Mouse (Mus musculus) liver, embryonic 11.5 days (tissue): Measurements from ENCODE around the gene Zfp36l1. TPM values are rescaled to one million over a fixed set of nuclear protein-coding genes. Genes with fewer than 3 reads are reported as not detected.

Source experiments
- ATAC-seq: fragments of 200-750 bp; cut with Nextera tagmentation; replicated peaks from 2 replicates; pipeline ENCODE4 v1.8.0; 2017; ENCODE audit warnings: moderate number of reproducible peaks, mild to moderate bottlenecking, moderate TSS enrichment, moderate library complexity; ENCODE audit not compliant: low FRiP score
- DNase-seq: peaks from one replicate; pipeline ENCODE4 v3.0.0-alpha.2; 2017; ENCODE audit warnings: low spot score
- H3K27ac ChIP-seq: fragments of 300-500 bp; sonication (generic); 2 replicates; pipeline ENCODE4 v1.5.1; 2014; ENCODE audit warnings: mild to moderate bottlenecking, low read depth, low read length, control low read depth
- H3K27me3 ChIP-seq: fragments of 300-500 bp; sonication (generic); replicated peaks from 2 replicates; pipeline ENCODE4 v1.6.1; 2014; ENCODE audit warnings: low read length, mixed read lengths; ENCODE audit not compliant: control insufficient read depth, insufficient read depth
- H3K36me3 ChIP-seq: fragments of 300-500 bp; sonication (generic); 2 replicates; pipeline ENCODE4 v1.6.1; 2014; ENCODE audit warnings: mild to moderate bottlenecking, low read length, moderate library complexity, mixed read lengths; ENCODE audit not compliant: control insufficient read depth, insufficient read depth
- H3K4me1 ChIP-seq: fragments of 300-500 bp; sonication (generic); replicated peaks from 2 replicates; pipeline ENCODE4 v1.6.1; 2014; ENCODE audit warnings: low read length, mixed read lengths; ENCODE audit not compliant: control insufficient read depth, insufficient read depth
- H3K4me2 ChIP-seq: fragments of 300-500 bp; sonication (generic); 2 replicates; pipeline ENCODE4 v1.6.1; 2014; ENCODE audit warnings: mild to moderate bottlenecking, control low read depth, moderate library complexity
- H3K4me3 ChIP-seq: fragments of 300-500 bp; sonication (generic); 2 replicates; pipeline ENCODE4 v1.5.1; 2014; ENCODE audit warnings: low read depth, low read length, control low read depth
- H3K9ac ChIP-seq: fragments of 300-500 bp; sonication (generic); 2 replicates; pipeline ENCODE4 v1.6.1; 2014; ENCODE audit warnings: low read depth, low read length, control low read depth
- H3K9me3 ChIP-seq: fragments of 300-500 bp; sonication (generic); 2 replicates; pipeline ENCODE4 v1.6.1; 2016; ENCODE audit warnings: low read length, inconsistent platforms, mixed read lengths; ENCODE audit not compliant: control insufficient read depth
- WGBS: fragments of 180-500 bp; shearing (Covaris S2); extraction: QIAGEN DNeasy Blood & Tissue Kit; methylation state at CpG from one replicate; pipeline ENCODE4 v1.1.7; 2014; 5-methylcytosine and 5-hydroxymethylcytosine counted together
- polyA plus RNA-seq: library from polyadenylated mRNA; unstranded; fragments of >200 nt; fragmentation: Nextera tagmentation; extraction: Ambion mirVana; gene quantifications from 2 replicates; pipeline ENCODE4 v1.2.1, GENCODE M21; 2014

Gene Zfp36l1
- polyA plus RNA-seq, 1 experiment from 2014 or later: 72.7 TPM

DNA sequence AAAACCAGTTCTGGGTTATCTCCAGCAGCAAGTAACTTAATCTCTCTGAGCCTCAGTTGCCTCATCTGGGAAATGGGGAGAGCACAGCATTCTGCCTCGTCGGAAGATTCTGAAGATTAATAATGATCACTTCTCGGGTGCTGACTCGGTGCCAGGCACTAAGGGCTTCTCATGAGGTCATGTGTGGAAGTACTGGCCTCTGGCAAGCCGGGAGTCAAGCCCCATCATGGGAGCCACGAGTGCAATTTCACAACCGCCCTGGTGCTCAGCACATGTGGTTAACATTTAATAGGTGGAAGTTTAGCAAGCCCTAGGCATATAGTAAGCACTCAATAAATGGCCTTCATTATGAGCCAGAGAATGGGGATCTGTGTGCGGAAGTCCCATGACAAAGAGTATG lies 22.4 kb upstream of the Zfp36l1 start:
- Histone ChIP-seq H3K9me3 (no peaks in the 10 kb centered on the region), H3K27ac (no peak overlapping the region), H3K4me1 (peaks cover 21% of the 10 kb centered on the region), H3K36me3 (no peaks in the 10 kb centered on the region), H3K27me3 (no peaks in the 10 kb centered on the region), H3K4me2 (no peak overlapping the region), H3K9ac (no peak overlapping the region), H3K4me3 (no peak overlapping the region)
- 85% methylated on average over 8 of the region's 8 CpGs for WGBS
- ATAC-seq (no peak), DNase-seq (no peak)

DNA sequence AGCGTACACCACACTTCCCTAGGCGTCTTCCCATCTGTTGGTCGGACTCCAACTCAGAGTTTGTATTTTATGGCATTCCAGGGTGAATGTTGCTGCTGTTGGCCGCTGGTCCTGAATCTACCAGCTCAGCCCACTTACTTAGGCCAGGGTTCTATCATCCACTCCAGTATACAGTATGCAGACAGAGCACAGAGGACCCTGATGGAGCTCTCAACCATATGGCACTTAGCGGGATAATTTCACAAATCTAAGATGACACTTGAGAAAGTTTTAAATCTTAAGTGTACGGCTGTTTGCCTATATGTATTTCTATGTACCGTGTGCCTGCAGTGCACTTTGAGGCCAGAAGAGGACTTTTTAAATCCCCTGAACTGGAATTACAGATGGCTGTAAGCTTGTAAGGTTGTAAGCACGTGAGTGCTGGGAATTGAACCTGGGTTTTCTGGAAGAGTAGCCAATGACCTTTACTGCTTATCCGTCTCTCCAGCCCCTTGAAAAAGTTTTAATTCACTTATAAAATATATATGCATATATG lies 20.3 kb upstream of the Zfp36l1 start:
- Histone ChIP-seq H3K9ac (no peak overlapping the region), H3K4me2 (peak overlapping the region; percentile 79; the same call in 1 of the 2 replicates), H3K27ac (no peak overlapping the region; the same call in 1 of the 2 replicates), H3K27me3 (no peaks in the 10 kb centered on the region), H3K36me3 (no peaks in the 10 kb centered on the region), H3K4me3 (peak overlapping the region; percentile 70; the same call in 1 of the 2 replicates), H3K9me3 (no peaks in the 10 kb centered on the region), H3K4me1 (peaks cover 26% of the 10 kb centered on the region)
- 40% methylated on average over 9 of the region's 9 CpGs for WGBS
- no peak for DNase-seq
- ATAC-seq: no peak

DNA sequence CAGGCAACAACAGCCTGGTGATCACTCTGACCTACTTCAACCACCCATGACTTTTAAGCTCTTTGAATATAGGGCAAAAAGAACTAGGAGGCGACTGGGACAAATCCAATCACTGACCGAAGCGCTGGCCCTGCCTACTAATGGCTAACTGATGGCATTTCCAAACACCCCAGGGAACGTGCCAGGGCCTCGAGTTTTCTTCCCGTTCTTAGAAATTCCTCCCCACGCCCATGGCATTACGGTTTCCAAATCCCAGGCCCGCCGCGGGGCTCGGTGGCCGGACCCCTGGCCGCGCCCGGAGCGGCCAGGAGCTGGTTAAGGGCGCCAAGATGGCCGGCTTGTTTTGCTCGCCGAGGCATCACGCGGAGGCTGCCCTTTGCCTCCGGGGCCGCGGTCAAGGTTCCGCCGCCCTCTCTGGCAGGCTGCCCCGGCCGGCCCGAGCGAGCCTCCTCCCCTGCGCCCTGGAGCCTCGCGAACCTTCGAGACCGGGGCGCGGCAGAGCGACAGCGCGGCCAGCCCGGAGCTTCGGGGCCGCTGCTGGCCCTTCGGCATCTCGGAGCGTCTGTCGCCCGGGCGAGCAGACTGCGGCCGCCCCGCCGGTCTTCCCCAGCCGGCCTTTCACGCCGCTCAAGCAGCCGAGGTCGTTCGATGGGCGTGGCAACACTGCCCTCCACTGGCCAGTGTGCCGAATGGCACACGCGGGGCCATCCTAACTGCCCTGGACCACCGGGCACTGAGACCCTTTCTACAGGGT lies 19.6 kb upstream of the Zfp36l1 start:
- Histone ChIP-seq H3K4me3 (peak overlapping the region; percentile 70), H3K4me1 (peaks cover 26% of the 10 kb centered on the region), H3K4me2 (peak overlapping the region; percentile 79), H3K27me3 (no peaks in the 10 kb centered on the region), H3K9me3 (no peaks in the 10 kb centered on the region), H3K36me3 (no peaks in the 10 kb centered on the region), H3K9ac (peak overlapping the region; percentile 84), H3K27ac (peak overlapping the region; percentile 75)
- DNase-seq: peak; percentile 88
- 1% methylated on average over 66 of the region's 66 CpGs for WGBS
- peak; percentile 84 for ATAC-seq

DNA sequence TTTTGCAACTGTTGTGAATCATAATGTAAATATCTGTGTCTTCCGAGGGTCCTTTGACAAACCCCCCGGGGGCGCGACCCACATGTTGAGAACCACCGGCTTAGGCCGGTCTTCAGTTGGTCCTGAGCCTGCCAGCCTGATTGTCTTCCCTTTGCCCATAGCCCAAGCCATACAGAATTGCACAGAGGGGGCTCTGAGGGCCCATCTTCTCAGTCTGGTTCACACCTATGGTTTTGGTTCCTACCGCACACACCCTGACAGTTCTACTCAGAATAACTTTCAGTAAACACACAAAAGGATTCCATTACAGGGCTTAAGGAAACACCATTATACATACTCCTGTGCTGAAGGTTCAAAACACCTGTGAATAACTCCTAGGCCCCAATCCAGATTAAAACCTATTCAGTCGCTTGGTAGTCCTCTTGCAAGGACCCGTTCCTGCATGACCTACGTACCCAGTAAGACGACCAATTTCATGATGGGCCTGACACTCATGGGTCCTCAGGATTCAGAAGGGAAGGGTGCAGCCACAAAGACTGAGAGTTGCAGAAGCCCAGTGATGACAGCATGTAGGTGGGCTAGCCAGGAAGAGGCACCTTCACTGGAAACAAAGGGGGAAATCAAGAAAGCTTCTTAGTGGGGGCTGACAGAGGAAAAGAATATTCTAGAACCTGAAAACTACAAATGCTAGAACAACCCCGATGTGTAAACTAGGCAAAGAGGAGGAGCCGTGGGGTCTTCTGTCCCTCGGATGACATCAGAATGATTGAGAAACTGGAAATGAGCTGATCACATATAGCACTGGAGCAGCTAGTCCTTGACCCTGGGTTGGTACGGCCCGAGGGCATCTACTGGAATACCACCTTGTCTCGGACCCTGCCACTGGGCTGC lies 18.8 kb upstream of the Zfp36l1 start:
- H3K27me3 ChIP-seq: no peaks in the 10 kb centered on the region
- H3K27ac ChIP-seq: peak overlapping the region; percentile 75
- ATAC-seq (no peak), DNase-seq (no peak)
- WGBS: 61% methylated on average over 17 of the region's 17 CpGs
- peak overlapping the region; percentile 79 for H3K4me2 ChIP-seq
- H3K9me3 ChIP-seq: no peaks in the 10 kb centered on the region
- H3K4me1 ChIP-seq: peaks cover 26% of the 10 kb centered on the region
- peak overlapping the region; percentile 84 for H3K9ac ChIP-seq
- peak overlapping the region; percentile 70 for H3K4me3 ChIP-seq
- 0 out of 2 replicates have a peak, but pooled peaks cover under 1% of the 10 kb centered on the region for H3K36me3 ChIP-seq

DNA sequence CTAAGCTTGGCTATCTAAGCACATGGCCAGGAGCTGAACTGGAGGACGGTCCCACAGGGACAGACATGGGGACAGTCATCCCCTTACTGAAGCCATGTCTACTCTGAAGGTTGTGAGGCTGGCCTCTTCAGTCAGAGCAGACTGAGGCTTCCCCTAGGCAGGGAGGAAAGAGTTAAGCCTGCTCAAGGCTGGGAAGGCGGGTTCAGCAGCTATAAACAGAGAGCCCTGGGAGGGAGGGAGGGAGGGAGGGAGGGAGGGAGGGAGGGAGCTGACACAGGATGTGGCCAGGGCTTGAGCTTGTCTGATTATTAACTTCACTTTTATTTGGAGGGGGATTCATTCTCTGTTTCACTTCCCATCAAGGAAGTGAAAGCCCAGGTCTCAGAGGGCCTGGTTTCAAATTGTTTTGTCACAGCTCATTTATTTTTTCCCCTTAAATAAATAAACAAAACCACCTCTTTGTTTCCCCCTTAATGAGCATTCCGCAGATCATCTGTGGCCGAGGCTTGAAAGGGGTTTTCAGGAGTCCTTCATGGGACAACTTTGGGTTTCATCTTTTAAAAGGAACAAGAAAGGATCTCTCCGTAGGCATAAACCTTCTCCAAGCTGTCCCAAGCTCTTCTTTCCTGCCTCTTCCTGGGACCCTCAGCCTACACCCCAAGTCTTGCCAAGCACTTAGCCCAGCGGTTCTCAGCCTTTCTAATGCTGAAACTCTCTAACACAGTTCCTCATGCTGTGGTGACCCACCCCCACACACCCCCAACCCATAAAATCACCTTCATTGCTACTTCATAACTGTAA lies 17.9 kb upstream of the Zfp36l1 start:
- DNase-seq: peak; percentile 53
- Histone ChIP-seq H3K27me3 (no peaks in the 10 kb centered on the region), H3K9ac (no peak overlapping the region), H3K4me3 (peak overlapping the region; percentile 13; the same call in 1 of the 2 replicates), H3K4me1 (peaks cover 26% of the 10 kb centered on the region), H3K9me3 (no peaks in the 10 kb centered on the region), H3K27ac (peak overlapping the region; percentile 75), H3K36me3 (0 out of 2 replicates have a peak, but pooled peaks cover 2% of the 10 kb centered on the region), H3K4me2 (peak overlapping the region; percentile 79)
- ATAC-seq: peak; percentile 66
- WGBS: 8% methylated on average over 6 of the region's 6 CpGs

DNA sequence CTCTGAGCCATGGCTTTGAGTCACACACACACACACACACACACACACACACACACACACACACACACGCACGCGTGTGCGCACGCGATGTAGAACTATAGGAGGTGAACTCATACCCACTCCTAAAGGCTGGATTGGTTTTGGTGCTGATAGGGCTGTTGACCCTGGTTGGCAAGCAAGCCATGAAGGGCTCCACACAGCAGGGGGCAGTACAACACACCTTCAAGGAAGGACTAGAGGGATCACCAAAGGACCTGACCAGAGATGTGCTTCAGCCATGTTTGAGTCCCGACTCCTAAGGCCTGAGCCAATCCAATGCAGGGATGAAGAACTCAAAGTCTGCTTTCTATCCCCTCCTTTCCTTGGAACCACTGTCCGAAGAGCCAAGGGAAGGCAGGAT lies 16.7 kb upstream of the Zfp36l1 start:
- H3K9me3 ChIP-seq: no peaks in the 10 kb centered on the region
- DNase-seq (no peak), ATAC-seq (no peak; the same call in 1 of the 2 replicates)
- WGBS: 94% methylated on average over 8 of the region's 8 CpGs
- H3K27ac ChIP-seq: peak overlapping the region; percentile 71
- H3K27me3 ChIP-seq: no peaks in the 10 kb centered on the region
- H3K4me3 ChIP-seq: no peak overlapping the region
- H3K4me2 ChIP-seq: no peak overlapping the region
- no peak overlapping the region for H3K9ac ChIP-seq
- H3K4me1 ChIP-seq: peaks cover 30% of the 10 kb centered on the region
- H3K36me3 ChIP-seq: peaks cover 5% of the 10 kb centered on the region; the same call in 1 of the 2 replicates

DNA sequence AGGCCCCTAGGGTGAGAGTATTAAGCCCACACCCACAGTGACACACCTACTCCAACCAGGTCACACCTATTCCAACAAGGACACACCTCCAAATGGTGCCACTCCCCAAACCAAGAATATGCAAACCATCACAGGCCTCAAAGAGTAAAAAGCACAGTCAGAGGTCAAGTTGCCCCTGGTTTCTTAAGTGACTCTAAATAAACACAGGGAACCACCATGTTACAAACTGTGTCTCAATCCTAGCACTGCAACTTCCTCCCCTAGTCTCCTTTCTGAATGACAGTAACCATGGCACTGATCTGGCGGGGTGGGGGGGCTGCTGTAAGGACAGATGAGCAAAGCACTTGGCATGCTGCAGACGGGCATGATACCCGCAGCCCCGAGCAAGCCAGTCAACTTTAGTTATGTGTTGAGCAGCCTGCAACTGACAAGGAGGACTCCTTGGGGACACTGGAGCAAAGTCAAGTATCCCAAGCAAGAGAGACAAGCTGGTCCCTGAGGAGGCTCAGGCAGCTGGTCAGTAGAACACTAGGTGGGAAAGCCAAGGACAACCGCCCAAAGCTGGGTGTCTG lies 14.5 kb upstream of the Zfp36l1 start:
- H3K27ac ChIP-seq: no peak overlapping the region
- H3K4me2 ChIP-seq: no peak overlapping the region
- H3K9me3 ChIP-seq: no peaks in the 10 kb centered on the region
- no peak for DNase-seq
- 95% methylated on average over 5 of the region's 5 CpGs for WGBS
- ATAC-seq: no peak
- H3K4me3 ChIP-seq: no peak overlapping the region
- peaks cover 39% of the 10 kb centered on the region for H3K4me1 ChIP-seq
- no peaks in the 10 kb centered on the region for H3K27me3 ChIP-seq
- H3K36me3 ChIP-seq: peaks cover 5% of the 10 kb centered on the region; the same call in 1 of the 2 replicates
- H3K9ac ChIP-seq: no peak overlapping the region
